Mouse (Mus musculus) liver, embryonic 14.5 days (tissue): ENCODE data around the gene Cep350.

ENCODE experiments used
- CTCF ChIP-seq: IDR thresholded peaks from 2 replicates; pipeline ENCODE4 v1.5.1; 2016; ENCODE audit warnings: antibody characterized with exemption, low read depth, control low read depth
- EP300 ChIP-seq: IDR thresholded peaks from 2 replicates; pipeline ENCODE4 v1.6.1; 2016; ENCODE audit warnings: antibody characterized with exemption, low read depth

DNA sequence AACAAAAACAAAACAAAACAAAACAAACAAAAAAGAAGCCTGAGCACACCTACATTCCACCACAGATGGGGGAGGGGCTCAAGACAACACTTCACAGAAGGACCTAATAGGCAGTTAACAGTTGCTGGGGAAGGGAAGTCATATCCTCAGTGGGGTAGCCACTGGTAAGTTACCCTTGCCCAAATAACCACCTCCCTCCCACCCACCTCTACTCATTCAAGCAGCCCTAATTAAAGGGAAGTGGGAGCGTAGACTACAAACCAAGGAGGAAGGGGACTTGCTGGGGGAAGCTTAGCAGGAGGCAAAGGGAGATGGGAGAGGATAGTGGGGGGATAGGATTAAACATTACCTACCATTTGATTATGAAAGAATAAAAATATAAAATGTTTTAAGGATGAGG, 47.3 kb upstream of the Cep350 start:
- TF ChIP-seq CTCF (no peak), EP300 (no peak)
